Mouse (Mus musculus): Measurements from ENCODE around the gene Uba3. TPM values are rescaled to one million over a fixed set of nuclear protein-coding genes. Genes with fewer than 3 reads are reported as not detected.

Gene Uba3
- polyA plus RNA-seq, 1 experiment from 2014 or later, result 84.3 TPM

- WGBS, result 93% methylated on average over 7 of the region's 7 CpGs
- DNase-seq (ENCODE audit: extremely low spot score, low spot score), result no peak
- H3K27me3 ChIP-seq (ENCODE audit: poor library complexity, severe bottlenecking), result peaks cover 11% of the 10 kb centered on the region
- no peaks in the 10 kb centered on the region for H3K9me3 ChIP-seq
- no peak overlapping the region for H3K4me3 ChIP-seq
- H3K27ac ChIP-seq, result no peak overlapping the region
- peaks cover 49% of the 10 kb centered on the region for H3K4me1 ChIP-seq
- H3K36me3 ChIP-seq (replicated peaks), result peaks cover under 1% of the 10 kb centered on the region
These were observed 60.3 kb downstream of the Uba3 start for GRCm38 (mm10) chr6:97145156-97145555.

GRCm38 (mm10) chr6:97144359-97144758 lies 61.1 kb downstream of the Uba3 start:
- Histone ChIP-seq H3K27me3 (ENCODE audit: poor library complexity, severe bottlenecking) (peaks cover 11% of the 10 kb centered on the region), H3K4me3 (no peak overlapping the region), H3K9me3 (no peaks in the 10 kb centered on the region), H3K27ac (peak overlapping the region; percentile 30; the same call in 1 of the 2 replicates), H3K4me1 (peaks cover 48% of the 10 kb centered on the region), H3K36me3 (replicated peaks) (peaks cover 8% of the 10 kb centered on the region)
- no peak for DNase-seq (ENCODE audit: extremely low spot score, low spot score)
- 58% methylated on average over 7 of the region's 7 CpGs for WGBS

DNA sequence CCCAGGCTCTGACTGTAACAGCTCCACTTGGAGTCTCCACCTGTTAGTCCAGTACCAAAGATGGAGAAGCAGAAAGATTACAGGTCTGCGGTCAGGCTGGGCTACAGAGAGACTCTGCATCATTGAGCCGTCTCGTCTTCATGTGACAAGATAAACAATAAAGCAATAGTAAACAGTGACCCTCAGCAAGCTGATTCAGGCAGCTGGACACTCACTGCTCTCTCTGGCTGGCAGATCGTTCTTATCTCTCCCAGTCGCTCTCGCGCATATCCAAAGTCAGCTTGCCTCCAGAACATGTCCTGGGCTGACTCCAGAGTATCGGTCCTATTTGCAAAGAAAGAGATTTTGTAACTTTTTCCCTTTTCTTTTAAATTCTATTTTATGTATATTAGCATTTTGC lies 62.8 kb downstream of the Uba3 start:
- 92% methylated on average over 8 of the region's 8 CpGs for WGBS
- Histone ChIP-seq H3K27me3 (ENCODE audit: poor library complexity, severe bottlenecking) (peaks cover 7% of the 10 kb centered on the region), H3K36me3 (replicated peaks) (peaks cover 8% of the 10 kb centered on the region)

DNA sequence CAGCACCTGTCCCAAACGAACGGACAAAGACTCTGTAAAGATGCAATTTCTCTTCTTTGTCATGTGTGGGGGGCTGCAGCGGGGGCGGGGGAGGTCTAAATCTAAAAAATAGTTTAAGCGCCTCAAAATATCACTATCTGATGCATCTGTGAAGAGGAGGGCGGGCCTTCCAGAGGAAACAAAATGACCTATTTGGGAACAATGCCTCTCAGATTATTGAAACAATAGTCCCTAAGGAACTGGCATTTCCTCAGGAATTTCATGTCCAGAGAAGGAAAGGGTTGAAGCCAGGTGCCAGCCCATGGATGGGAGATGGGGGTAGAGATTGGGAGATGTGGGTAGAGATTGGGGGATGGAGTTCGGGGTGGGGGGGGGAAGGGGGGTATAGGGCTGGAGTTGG lies 63.6 kb downstream of the Uba3 start:
- WGBS, result 85% methylated on average over 7 of the region's 7 CpGs
- H3K27ac ChIP-seq, result no peak overlapping the region
- DNase-seq (ENCODE audit: extremely low spot score, low spot score), result no peak
- H3K36me3 ChIP-seq (replicated peaks), result peaks cover 8% of the 10 kb centered on the region
- H3K4me3 ChIP-seq, result no peak overlapping the region
- H3K9me3 ChIP-seq, result no peaks in the 10 kb centered on the region
- H3K4me1 ChIP-seq, result peaks cover 22% of the 10 kb centered on the region
- no peaks in the 10 kb centered on the region for H3K27me3 ChIP-seq (ENCODE audit: poor library complexity, severe bottlenecking)

More for the DNA sequence above, 62.8 kb downstream of the Uba3 start:
- Histone ChIP-seq H3K9me3 (no peaks in the 10 kb centered on the region), H3K27ac (no peak overlapping the region), H3K4me1 (peaks cover 30% of the 10 kb centered on the region), H3K4me3 (no peak overlapping the region)
- no peak for DNase-seq (ENCODE audit: extremely low spot score, low spot score)

Other genes starting within 250 kb of the Uba3 start
- 0.36 and 0.40 TPM in 2 replicates for gene Fam19a4, start 145.2 kb downstream of the Uba3 start, polyA plus RNA-seq (2016; fragmentation: Nextera tagmentation; extraction: Ambion mirVana)
- 9.7 and 9.9 TPM in 2 replicates for gene Eogt, start 56.5 kb downstream of the Uba3 start, polyA plus RNA-seq (2016; fragmentation: Nextera tagmentation; extraction: Ambion mirVana)
- 24.2 and 26.3 TPM in 2 replicates for gene Tmf1, start 26.5 kb downstream of the Uba3 start, polyA plus RNA-seq (2016; fragmentation: Nextera tagmentation; extraction: Ambion mirVana)
- gene Arl6ip5, start 5.0 kb upstream of the Uba3 start, polyA plus RNA-seq (2016; fragmentation: Nextera tagmentation; extraction: Ambion mirVana), result 39.7 and 40.0 TPM in 2 replicates
- gene Lmod3, start 47.1 kb upstream of the Uba3 start, polyA plus RNA-seq (2016; fragmentation: Nextera tagmentation; extraction: Ambion mirVana), result not detected in 2 replicates

Data from forebrain, embryonic 10.5 days (tissue).